ENCODE assay signal across 8 mouse cellular contexts in genomic region chr3:57847760-57848185, GRCm38 (mm10). TPM values are rescaled to one million over a fixed set of nuclear protein-coding genes. Genes with fewer than 3 reads are reported as not detected.
DNase-seq lines count a peak whose midpoint lies in the region; ATAC-seq lines count a peak whose summit lies in the region.

TSS of gene Pfn2 (minus strand) at chr3:57848079.

- peak; percentile 46 for ATAC-seq in common myeloid progenitor, adult 5-6 weeks (replicated peaks; ENCODE audit: low read depth, poor library complexity, severe bottlenecking)
- ATAC-seq in megakaryocyte-erythroid progenitor cell, adult 5-6 weeks (replicated peaks; ENCODE audit: low FRiP score, low TSS enrichment, poor library complexity, severe bottlenecking), result peak; percentile 45
- ATAC-seq in monocyte, adult 5-6 weeks (replicated peaks; ENCODE audit: insufficient number of reproducible peaks, low FRiP score, low TSS enrichment, poor library complexity, severe bottlenecking), result no peak; the same call in 1 of the 2 replicates

- intact Hi-C loops in gastrocnemius, postnatal 14 days (cut with DNase I; ENCODE audit: low total_unique reads), result no loop called here
- intact Hi-C loops in left cerebral cortex, postnatal 14 days (cut with DNase I), result loop anchor here (2.0 to 10.0 kb wide), 4 partner anchors 65 to 647 kb away; no protein-coding TSS in a partner anchor

- DNase-seq in ZHBTc4 (ENCODE audit: low read depth, low spot score), result peak; percentile 87
- DNase-seq in gastrocnemius, postnatal 14 days, result peak; percentile 84
- peak; percentile 68 for DNase-seq in induced T-regulatory cell, adult 2 months (ENCODE audit: low read depth)
- peak; percentile 77 to 85 for DNase-seq in left cerebral cortex, postnatal 14 days (ENCODE audit: low spot score in 2 of 2)
- DNase-seq in right cerebral cortex, postnatal 36 days (ENCODE audit: low spot score in 2 of 2), result peak; percentile 60 to 73

RNA-seq across cellular contexts. Expression of gene Pfn2, which starts in this region (rescaled TPM):
- total RNA-seq in common myeloid progenitor, adult 5-6 weeks (2017), result 0.39 and 0.41 TPM in 2 replicates
- total RNA-seq in gastrocnemius, postnatal 14 days (2021), result 100 to 1,000 TPM; 107 to 109 TPM
- 100 to 1,000 TPM; 537 to 550 TPM for total RNA-seq in left cerebral cortex, postnatal 14 days (2021)
- total RNA-seq in megakaryocyte-erythroid progenitor cell, adult 5-6 weeks (2014; fragmentation: Nextera tagmentation), result not detected in 2 replicates
- 1.1 and 3.2 TPM in 2 replicates for total RNA-seq in megakaryocyte-erythroid progenitor cell, adult 5-6 weeks (2017)
- total RNA-seq in monocyte, adult 5-6 weeks (2017), result 0.96 to 1.1 TPM in 2 of 3 replicates, not detected in the other

Comparison
In these comparisons a context has a peak if more than half of its experiments do, and no peak if none do; other contexts are left out.
1. RNA of gene Pfn2 (total RNA-seq): 537 to 550 TPM in left cerebral cortex, postnatal 14 days and 107 to 109 TPM in gastrocnemius, postnatal 14 days; 1.1 to 3.2 TPM in megakaryocyte-erythroid progenitor cell, adult 5-6 weeks, 0.39 to 0.41 TPM in common myeloid progenitor, adult 5-6 weeks and 0.96 to 1.1 TPM in monocyte, adult 5-6 weeks; every median in the first group is over 10 times any median in the second.
2. RNA of gene Pfn2 (total RNA-seq): 537 to 550 TPM in left cerebral cortex, postnatal 14 days; 107 to 109 TPM in gastrocnemius, postnatal 14 days; every median in the first group is over 4 times any median in the second.
3. Peak in ATAC-seq in common myeloid progenitor, adult 5-6 weeks; RNA of the gene not detected or under 1 TPM.
4. Peak in every context shown above with its lines, with median percentiles within 50 percentile points of each other: DNase-seq.